Mouse (Mus musculus) hematopoietic multipotent progenitor cell, adult 10-12 weeks (in vitro differentiated cells): ENCODE data around the gene Gm2016. TPM values are rescaled to one million over a fixed set of nuclear protein-coding genes. Genes with fewer than 3 reads are reported as not detected.

Experiments
- polyA plus RNA-seq: library from polyadenylated mRNA; stranded (reverse); fragments of >175 nt; gene quantifications from 2 replicates; pipeline ENCODE4 v1.2.3, GENCODE M21; 2012; ENCODE audit warnings: low replicate concordance

Gene Gm2016
- not detected in 2 replicates for polyA plus RNA-seq

DNA sequence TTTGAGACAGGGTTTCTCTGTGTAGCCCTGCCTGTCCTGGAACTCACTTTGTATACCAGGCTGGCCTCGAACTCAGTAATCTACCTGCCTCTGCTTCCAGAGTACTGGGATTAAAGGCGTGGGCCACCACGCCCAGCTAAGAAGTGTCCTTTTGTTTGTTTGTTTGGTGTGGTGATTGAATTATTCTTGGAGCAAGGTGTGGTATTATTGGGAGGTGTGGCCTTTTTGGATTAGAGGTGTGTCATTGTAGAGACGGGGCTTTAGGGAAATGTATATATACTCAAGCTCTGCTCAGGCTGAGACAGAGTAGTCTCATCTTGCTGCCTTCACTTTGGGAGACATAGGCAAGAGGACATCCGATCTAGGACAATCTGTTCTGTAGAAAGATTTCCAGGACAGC, at the start of gene Gm2016:
Gm2016 (plus strand) TSS at position 301 of the 400 bp plus-strand sequence.

GRCm38 (mm10) chr12:87842239-87842638, 31.6 kb upstream of the Gm2016 start, which contains the start of gene Gm2001:
Gene Gm2001, minus strand, starts transcription at chr12:87842339.

GRCm38 (mm10) chr12:87895070-87895469, 21.2 kb downstream of the Gm2016 start, which contains the start of gene Gm2022:
Gene Gm2022, plus strand, starts transcription at chr12:87895370.

GRCm38 (mm10) chr12:87919721-87920120, 45.8 kb downstream of the Gm2016 start, which contains the start of gene Gm2035:
Gene Gm2035, minus strand, starts transcription at chr12:87919857.

Other genes with a start within 250 kb of the Gm2016 start
- gene Gm16381, start 229.5 kb upstream of the Gm2016 start, polyA plus RNA-seq: not detected in 2 replicates
- gene Gm21319, start 98.3 kb upstream of the Gm2016 start, polyA plus RNA-seq: not detected in 2 replicates
- gene Gm21936, start 78.6 kb upstream of the Gm2016 start, polyA plus RNA-seq: not detected in 2 replicates
- gene BB287469, start 57.5 kb upstream of the Gm2016 start, polyA plus RNA-seq: not detected in 2 replicates
- gene Gm2001, start 31.7 kb upstream of the Gm2016 start, polyA plus RNA-seq: not detected in 2 replicates
- not detected in 2 replicates for gene Gm2022, start 21.3 kb downstream of the Gm2016 start, polyA plus RNA-seq
- not detected in 2 replicates for gene Gm2035, start 45.8 kb downstream of the Gm2016 start, polyA plus RNA-seq
- 0.21 TPM in 1 of 2 replicates, not detected in the other for gene Gm2042, start 80.0 kb downstream of the Gm2016 start, polyA plus RNA-seq
- gene Gm2075, start 137.8 kb downstream of the Gm2016 start, polyA plus RNA-seq: not detected in 2 replicates
- not detected in 2 replicates for gene Gm6803, start 144.7 kb downstream of the Gm2016 start, polyA plus RNA-seq
- gene Gm2056, start 152.9 kb downstream of the Gm2016 start, polyA plus RNA-seq: not detected in 2 replicates
- gene Gm16368, start 209.6 kb downstream of the Gm2016 start, polyA plus RNA-seq: not detected in 2 replicates